Mouse (Mus musculus) thymus, postnatal 10 days (tissue): Measurements from ENCODE around the gene Slc19a3.

Source experiments
- DNase-seq, 2 experiments: peaks; one replicate each; pipeline ENCODE4 v3.0.0; 2021; ENCODE audit warnings: low spot score in 2 of 2

Gene Slc19a3

DNA sequence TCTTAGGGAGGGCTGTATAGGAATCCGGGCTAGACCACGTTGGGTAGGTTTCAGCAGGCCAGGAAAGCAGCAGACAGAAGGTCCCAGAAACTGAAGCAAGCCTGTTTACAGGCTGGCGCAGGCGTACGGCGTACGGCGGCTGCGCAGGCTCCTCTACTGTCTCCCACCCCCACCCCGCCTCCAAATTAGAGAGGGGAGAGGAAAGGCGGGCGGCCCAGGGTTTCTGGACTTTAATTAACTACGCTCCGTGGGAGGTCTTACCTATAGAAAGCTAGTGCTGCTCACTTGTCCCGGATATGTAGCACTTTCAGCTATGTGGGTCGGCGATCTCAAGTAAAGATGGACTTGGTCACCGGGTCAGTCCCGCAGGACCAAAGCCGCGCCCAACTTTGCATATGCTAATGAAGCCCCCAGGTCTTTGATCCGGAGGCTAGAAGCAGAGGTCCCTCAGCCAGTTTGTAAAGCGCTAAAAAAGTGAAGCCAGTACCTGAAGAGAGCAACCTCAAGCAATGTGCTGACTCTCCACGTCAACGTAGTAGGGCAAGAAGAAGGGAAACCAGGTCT lies at the start of gene Slc19a3:
Gene Slc19a3, minus strand, starts transcription at position 340 of the 564 bp plus-strand sequence.
- DNase-seq: no peak

DNA sequence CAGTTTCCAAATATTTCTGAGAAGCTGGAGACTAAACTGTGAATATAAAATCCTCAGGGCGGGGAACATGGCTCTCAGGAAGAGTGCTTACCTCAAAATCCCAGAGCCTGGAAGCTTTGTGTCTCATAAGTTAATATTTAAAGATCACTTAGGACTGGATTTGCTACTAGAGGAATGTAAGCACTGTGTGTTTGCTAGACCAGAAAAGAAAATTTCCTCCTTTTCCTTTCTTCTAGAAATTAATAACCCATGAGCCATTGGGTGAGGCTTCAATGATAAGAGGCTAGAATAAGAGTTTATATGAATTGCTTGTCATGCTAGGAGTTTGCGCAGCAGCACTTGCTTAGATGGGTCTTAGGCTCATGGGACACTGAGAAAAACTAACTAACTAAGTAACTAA lies 46.5 kb upstream of the Slc19a3 start:
- no peak for DNase-seq

DNA sequence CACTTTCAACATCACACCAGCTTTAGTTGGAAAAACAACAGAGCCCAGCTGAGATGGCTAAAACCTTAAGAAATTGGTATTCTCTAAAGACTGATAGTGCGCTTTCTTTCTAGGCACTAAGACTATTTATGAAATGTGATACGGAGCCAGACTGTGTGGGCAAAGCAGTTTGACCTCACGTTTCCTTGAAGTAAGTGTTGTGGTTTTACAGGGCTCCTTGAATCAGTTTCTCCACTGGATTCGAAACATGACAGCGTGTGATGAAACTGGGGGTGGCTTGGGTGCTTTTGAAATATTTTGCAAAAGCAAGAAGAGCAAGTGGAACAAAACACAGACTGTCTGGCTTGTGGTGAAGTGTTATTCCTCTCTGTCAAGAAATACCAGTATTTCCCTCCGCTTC lies 38.8 kb upstream of the Slc19a3 start:
- no peak for DNase-seq

DNA sequence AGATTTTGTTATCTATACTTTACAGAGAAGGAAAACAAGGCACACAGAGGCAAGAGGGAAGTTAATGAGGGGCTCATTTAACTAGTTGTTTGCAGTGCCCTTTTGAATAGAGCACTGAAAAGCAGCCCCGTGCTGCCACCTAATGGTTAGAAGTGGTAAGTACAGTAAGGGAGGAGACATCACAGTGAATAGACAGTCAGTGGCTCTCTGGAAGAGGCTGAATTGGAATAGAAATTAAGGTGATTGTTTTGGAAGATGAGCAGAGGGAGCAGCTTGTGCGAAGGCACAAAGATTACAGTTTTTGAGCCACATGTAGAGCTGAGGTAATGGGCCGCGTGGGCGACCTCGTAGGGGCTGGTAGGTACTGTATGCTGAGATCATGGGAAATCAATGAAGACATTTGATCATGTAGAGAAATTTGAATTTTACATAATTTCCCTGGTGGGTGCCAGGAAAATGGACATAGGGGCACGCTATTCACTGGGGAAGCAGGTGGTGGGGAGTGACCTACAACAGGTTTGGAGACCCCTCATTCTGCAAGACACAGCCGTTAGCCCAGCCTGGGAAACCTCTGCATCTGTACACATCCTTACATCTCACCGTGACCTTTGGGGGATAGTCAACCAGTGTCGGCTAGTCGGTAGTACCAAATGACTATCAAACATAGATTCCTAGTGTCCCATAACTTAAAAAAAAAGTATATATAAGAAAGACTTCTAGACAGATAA lies 38.1 kb upstream of the Slc19a3 start:
- peak in 1 of 2 experiments; percentile 16 for DNase-seq

DNA sequence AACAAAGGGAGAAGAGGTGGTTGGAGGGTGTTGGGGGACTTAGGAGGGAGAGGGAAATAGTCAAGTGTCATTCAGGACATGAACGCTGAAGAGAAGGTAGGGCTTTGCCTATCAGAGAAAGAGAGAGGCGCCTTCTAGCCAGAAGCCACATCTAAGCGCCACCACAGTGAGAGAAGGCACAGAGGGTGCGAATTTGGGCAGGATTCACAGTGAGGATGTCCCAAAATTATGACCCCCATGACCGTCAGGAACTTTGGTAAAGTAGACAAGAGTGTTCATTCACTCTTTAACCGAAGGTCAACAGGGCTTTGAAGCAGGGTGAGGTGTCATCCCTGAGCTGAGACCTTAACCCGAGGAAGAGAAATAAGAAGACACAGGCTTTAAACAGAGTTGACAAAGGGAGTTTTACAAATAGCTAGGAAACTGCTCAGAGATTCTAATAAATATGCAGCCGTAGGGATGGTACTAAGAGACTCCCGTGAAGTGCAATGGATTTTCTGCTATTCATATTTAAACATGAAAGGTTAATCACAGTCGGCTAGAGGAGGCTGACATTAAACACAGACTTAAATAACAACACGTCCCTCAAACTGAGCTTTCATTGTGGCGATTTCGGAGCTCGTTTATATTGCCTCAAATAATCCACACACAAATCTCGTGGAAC lies 37.4 kb upstream of the Slc19a3 start:
- DNase-seq: no peak

DNA sequence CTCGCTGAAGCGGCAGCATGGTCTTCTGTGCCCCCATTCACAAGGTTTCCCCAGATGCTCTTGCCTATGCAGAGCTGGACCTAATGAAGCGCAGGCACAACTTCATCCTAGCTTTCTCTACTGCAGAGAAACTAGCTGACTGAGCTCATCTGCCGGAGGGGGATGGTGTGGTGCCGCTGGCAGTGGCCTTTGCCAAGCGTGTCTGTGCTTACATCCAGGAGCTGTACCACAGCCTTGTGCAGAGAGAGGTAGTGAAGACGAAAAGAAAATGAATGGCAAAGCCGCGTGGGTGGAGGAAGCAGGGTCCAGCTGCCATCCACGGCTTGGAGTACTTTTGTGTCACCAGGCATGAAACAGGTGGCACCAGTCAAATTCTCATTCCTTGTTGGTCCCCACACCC lies 29.0 kb upstream of the Slc19a3 start:
- no peak for DNase-seq

DNA sequence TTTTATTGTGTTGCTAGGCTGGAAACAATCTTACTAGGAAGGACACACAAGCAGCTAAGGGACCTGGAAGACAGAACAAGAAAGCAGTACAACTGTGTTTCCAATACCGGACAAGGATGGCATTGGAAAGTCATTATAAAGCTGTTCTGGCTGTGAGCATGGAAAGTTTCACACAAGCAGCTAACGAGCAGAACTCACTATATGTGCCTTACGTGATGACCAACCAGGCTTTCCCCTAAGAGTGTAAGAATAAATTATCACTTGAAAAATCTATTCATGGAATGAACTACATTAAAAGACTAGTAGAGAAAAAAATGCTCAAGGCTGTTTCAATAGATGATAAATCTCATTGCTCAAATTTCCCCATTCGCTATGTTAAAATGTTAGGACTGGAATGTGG lies 28.3 kb upstream of the Slc19a3 start:
- no peak for DNase-seq

DNA sequence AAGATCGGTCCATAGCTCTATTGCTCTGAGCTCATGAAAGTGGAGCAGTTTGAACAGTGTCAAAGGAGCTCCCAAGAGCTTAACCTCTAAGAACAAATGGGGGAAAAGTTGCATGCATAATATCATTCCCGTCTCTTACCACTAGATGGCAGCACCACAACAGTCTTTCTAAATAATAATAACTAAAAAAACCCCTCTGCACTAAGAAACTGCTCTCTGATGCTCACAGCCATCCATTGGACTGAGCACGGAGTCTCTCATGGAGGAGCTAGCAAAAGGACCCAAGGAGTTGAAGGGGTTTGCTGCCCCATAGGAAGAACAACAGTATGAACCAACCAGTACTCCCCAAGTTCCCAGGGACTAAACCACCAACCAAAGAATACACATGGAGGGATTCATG lies 26.6 kb upstream of the Slc19a3 start:
- DNase-seq: no peak

DNA sequence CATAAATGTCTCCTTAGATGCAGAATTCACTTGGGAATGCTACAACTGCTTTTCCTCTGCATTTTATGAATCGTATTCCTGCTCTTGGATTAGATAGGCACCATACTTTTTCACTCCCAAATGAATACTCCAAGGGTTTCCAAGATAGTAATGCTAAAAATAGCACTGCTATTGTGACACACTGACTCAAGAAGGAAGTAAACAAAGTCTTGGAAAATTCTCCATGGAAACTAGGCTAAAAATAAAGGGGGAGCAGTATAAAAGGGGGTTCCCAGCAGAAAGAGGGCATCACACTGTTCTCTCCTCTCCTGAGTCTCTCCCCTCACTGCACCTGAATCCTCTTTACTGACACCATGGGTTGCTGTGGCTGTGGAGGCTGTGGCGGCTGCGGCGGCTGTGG lies 22.4 kb upstream of the Slc19a3 start, which contains the start of gene Krtap28-13:
Gene Krtap28-13, plus strand, starts transcription at position 288 of the 400 bp plus-strand sequence.
- DNase-seq: no peak

DNA sequence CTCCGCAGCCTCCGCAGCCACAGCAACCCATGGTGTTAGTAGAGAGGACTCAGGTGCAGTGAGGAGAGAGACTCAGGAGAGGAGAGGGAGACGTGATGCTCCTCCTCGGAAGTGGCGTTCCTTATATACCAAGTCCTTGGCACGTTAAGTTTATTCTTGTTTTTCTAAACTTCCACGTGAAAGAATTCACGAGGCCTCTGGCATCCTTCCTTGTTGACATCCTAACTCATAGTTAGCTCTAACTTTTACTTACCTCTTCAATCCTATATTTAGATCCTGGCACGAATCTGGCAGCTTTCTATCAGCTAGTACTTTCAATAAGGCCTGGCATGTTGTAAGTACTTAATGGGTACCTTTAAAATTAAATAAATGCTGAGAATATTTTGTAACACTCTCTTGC lies 21.0 kb upstream of the Slc19a3 start, which contains the start of gene A030005K14Rik:
Gene A030005K14Rik, minus strand, starts transcription at position 101 of the 400 bp plus-strand sequence.
- DNase-seq: no peak

DNA sequence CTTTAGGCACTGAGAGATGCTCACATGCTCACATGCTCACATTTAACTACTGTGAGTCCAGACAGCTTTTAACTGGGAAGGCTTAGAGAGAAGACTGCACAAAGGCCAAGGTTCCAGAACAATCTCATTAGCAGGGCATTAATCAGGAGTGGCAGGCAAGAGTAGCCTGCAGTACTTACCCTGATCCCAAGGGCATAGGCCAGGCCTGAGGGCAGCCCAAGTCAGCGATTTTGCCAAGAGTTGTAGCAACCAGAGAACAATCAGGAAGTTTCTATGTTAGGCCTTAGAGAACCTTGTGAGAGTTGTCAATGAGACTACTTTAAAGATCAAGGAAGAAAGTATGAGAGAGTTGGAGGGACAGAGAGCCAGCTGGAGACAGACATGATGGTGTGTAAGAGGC lies 20.2 kb upstream of the Slc19a3 start:
- no peak for DNase-seq

DNA sequence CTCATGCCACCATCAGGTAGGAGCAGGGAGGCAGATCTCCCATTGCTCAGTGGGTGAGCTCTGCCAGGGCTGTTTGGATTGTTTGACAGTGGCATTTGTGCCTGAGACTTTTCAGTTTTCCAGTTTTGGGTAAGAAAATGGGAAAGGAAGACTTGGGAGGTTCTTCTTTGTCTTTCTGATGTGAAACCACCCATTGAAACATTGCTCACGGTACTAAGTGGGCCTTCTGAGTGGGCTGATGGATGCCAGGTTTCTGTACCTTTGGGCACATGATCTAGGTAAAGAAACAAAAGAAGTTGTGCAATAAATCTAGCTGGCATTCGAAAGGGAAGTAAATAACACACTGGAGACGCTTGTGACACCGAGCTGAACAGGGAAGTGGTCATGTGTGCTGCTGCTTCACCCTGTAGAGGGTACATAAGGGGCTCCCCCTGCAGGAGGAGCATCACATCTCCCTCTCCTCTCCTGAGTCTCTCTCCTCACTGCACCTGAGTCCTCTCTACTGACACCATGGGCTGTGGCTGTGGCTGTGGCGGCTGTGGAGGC lies 6.7 kb upstream of the Slc19a3 start, which contains the start of gene Gm47969:
Gene Gm47969, plus strand, starts transcription at position 51 of the 546 bp plus-strand sequence.
- no peak for DNase-seq

DNA sequence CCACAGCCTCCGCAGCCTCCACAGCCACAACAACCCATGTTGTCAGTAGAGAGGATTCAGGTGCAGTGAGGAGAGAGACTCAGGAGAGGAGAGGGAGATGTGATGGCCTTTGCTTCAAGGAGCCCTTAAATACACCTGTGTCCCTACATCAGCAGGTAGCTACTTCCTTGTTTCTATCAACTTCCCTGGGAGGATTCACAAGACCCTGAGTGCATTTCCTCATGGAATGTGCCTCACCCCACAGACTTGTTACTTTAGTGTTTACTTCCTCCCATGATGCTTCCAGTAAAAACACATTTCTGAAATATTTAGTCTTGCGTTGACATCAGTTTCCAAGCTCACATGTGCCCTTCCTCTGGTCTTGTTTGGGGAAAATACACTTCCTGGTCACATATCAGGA lies 4.1 kb upstream of the Slc19a3 start, which contains the start of gene Krtap28-10:
Gene Krtap28-10, minus strand, starts transcription at position 101 of the 400 bp plus-strand sequence.
- DNase-seq: no peak

DNA sequence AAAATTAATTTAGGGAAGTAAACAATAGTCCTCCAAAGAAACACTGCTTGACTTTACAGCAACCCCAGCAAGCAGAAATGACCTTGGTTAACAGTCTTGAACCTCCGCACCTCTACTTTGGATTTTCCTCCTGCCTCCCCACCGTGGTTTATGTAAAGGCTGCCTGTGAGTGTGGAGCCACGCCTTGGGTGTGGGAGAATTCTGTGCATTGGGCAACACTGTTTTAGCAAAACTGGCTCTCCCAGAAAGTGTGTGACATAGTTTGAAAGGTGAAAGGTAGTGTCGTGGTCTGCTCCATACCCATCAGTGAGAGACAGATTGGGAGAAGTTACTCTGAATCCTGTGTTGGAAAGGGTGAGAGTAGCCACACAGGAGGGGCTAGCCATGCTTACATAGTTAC lies 832 bp upstream of the Slc19a3 start:
- DNase-seq: no peak

DNA sequence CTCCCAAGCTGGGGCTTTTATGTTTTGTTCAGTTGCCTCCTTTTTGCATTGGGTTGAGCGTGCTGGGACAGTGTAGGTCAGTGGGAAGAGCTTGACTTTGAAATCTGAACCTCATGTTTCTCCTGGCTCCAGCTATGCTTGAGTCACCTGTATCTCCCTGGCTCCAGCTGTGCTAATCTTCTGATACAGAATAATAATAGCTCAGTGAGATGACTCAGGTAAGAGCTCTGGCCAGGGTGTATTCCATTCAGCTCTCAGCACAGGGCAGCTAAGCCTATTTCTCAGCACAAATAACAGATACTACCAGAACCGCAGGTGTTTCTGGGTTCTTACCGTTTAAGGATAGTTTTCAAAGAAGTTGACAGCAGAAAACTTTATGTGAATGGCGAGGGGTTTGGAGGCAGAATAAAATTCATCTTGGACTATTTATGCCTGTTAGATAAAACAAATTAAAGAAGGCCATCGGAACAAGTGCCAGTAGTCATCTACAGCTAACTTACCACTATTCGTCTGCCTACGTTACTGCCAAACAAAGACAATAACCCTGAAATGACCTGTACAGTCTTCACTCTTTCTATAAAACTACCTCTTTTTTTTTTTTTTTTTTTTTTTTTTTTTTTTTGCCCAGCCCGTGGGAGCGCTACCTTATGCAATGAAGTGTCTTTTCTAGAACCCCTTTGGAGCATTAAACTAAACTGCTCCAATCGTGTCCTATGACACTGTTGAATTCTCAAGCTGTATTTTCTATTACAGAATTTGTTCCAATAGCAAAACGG lies 1.2 kb downstream of the Slc19a3 start:
- DNase-seq: no peak

DNA sequence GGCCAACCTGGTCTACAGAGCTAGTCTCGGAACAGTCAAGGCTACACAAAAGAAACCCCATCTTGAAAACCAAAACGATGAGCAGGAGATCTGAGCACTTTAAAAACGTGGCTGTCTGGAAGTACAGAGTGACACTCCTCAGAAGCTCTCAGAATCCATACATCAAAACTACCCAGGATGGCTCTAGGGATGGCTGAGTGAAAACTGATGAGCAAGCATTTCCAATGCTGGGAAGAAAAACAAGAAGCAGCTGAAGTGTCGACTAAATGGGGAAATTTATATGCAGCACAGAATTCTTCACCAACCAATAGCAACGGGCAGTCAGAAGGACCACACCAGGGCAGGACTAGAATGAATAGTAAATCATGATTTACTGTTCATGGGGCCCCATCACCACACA lies 3.7 kb downstream of the Slc19a3 start:
- DNase-seq: no peak

DNA sequence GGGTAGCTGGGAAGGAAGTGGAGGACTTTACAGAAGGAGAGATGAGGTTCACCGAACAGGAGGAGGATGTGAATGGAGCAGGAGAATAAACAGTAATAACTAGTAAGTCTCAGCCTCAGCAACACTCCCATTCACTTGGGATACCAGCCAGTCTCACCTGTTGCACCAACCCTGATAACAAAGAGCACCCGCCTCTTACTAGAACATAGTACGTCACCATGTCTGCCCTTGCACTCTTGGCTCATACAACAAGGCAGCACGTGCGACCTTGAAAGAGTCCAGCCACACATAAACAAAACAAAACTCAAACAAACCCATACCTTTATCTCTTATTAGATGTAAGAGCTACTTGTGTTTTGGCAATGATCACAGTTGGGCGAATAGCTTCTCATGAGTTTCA lies 5.7 kb downstream of the Slc19a3 start:
- DNase-seq: no peak

DNA sequence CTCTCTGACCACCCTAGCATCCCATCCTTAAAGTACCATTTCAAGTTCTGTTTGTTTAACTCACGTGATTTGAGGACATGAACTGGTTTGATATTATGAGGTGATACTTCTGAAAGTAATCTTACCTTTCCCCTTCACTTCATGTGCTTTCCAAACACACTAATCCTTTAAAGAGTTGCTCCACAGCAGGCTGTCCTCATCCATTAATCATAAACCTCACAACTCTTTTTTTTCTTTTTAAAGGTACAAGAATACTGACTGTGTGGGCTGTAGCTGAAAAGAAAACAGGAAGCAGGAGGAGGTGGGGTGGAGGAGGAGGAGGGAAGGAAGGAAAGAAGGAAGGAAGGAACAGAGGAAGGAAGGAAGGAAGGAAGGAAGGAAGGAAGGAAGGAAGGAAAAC lies 6.3 kb downstream of the Slc19a3 start:
- DNase-seq: no peak

DNA sequence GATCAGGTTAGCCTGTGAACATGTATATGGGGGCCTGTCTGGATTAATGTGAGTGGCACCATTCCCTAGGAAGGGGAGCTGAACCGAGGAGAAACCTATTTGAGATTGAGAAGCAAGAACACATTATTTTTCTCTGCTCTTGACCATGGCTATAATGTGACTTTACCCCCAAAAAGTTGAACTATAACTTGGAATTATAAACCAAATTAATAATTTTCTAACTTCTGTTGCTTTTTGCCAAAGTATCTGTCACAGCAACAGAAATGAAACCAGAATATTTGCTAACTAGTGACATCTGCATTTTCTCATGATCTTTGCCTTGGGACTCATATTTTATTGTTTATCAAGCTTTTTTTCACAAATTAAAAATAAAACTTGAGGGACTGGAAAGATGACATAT lies 21.7 kb downstream of the Slc19a3 start:
- no peak for DNase-seq

DNA sequence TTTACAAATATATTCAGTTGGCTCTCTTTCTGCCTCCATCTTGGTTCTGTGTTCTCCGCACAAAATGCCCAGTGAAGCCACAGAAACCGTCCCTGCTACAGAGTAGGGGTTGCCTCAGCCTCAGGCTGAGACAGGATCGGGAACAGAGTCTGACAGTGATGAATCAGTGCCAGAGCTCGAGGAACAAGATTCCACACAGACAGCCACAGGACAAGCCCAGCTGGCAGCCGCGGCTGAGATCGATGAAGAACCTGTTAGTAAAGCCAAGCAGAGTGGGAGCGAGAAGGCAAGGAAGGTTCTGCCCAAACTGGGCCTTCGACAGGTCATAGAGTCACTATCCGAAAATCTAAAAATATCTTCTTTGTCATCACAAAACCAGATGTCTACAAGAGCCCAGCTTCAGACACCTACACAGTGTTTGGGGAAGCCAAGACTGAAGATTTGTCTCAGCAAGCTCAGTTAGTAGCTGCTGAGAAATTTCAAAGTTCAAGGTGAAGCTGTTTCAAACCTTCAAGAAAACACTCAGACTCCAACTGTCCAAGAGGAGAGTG lies 22.8 kb downstream of the Slc19a3 start:
- DNase-seq: no peak

DNA sequence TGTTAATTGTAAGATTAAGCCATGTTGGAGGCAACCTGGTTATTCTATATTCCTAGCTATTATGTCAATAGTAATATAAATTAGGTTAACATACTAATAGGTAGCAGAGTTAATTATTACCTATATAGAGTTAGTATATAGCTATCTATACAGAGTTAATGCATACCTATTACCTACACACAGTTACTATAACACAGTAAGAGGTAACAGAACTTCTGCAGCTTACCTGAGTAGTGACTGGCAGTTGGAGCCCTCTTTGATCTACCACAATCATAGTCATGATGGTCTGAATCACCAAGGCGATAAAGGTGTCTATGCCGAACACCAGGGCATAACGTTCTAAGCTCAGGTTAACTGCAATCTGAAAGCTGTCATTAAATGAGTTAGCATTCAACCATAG lies 23.8 kb downstream of the Slc19a3 start:
- DNase-seq: no peak
